Mouse (Mus musculus): ENCODE measurements around the gene Clasp2. TPM values are rescaled to one million over a fixed set of nuclear protein-coding genes. Genes with fewer than 3 reads are reported as not detected.
A peak's percentile ranks its signal among the peaks of the same experiment; 100 is the strongest.
"Not testable (repeated sequence)": the region's sequence is repeated elsewhere in the genome, so short reads cannot be mapped to it uniquely, and the experiment has no call there.

Clasp2 gene
- total RNA-seq (2014; fragmentation: Nextera tagmentation) (50.6 and 51.6 TPM in 2 replicates), total RNA-seq (2017) (41.2 and 47.5 TPM in 2 replicates)

DNA sequence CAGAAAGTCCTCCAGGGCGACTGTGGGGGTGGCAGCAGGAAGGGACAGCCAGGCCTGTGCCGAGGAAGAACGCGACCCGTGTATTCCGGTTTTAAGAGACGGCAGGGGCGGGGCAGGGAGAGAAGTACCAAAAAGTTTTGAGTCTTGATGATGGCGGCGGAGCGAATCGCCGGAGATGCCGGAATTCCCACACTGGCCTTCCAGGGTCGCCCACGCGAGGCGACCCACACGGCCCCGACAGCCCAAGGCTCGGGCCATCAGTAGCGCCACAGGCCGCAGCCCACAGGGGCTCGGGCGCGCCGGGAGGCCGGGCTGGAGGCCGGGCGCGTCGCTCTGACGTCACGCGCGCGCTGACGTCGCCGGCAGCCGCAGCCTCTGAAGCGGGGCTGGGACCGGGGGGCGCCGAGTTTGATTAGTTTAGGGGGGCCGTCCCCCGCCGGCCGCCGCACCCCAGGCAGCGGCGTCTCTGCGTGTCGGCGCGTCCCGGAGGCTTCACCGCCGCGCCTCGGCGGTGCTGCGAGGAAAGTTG, at the start of gene Clasp2:
Clasp2 (plus strand) TSS at position 366 of the 529 bp plus-strand sequence.
- peak; percentile 66 for ATAC-seq (replicated peaks; ENCODE audit: low FRiP score, low TSS enrichment, poor library complexity, severe bottlenecking)

DNA sequence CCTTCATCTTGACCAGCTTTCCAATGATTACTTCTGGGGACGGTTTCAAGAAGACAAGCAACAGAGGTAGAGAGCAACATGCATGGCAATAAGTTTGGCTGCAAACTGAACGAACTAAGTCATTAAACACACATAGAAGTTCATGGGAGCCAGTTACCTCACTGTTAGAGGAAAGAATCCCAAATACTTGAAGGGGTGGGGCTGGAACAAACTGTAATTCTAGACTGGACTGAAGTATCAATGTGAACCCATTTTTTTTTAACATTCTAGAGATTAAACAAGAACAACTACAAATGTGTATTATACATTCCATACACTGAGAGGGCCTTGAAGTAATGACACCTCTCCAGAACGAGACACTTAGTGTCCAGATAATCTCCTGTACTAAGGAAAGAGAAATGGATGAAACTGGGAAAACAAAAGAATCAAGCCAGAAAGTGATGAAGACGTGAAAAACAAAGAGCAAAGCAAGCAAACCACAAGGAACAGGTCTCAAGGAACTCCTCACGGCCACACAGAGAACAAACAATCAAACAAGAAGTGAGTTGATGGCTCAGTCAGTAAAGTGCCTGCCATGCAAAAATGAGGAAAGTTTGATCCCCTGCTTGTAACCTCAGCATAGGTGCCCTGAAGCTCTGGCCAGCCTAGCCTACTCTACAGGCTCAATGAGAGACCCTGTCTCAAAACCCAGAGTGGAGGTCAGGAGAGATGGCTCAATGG, 39.7 kb upstream of the Clasp2 start:
- no peak for ATAC-seq (replicated peaks; ENCODE audit: low FRiP score, low TSS enrichment, poor library complexity, severe bottlenecking)

DNA sequence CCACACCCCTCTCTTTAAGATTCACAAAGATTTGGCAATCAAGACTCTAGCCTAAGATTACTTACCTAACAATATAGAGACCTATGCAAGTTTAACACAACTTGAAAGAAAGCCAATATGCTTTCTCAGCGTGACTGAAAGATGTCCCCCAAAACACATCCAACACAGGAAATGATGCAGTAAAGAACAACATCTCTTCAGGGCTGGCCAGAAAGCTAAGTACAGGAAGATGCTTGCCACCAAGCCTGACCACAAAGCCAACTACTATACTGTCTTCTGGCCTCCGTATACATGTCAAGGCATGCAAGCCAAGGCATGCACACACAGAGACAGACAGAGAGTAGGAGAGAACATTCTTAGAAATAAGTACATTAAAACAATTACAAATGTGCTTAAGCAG, 35.2 kb upstream of the Clasp2 start:
- ATAC-seq (replicated peaks; ENCODE audit: low FRiP score, low TSS enrichment, poor library complexity, severe bottlenecking), result no peak

DNA sequence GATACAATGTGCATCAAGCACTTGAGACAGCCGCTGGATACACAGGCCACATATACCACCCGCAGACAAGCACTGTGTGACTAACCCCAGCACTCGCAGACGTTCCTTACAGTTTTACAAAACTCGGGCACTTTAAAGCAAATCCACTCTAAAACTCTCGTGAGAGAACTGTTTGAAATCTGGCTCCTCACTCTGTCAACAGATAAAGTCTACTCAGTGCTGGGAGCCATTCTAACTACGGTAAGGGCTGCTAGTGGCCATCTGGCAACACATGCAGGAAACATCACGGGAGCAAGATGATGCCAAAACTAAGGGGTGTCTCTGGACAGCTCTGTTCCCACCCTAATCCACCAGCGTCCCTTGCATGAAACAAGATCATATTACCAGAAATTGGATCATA, 34.4 kb upstream of the Clasp2 start:
- peak; percentile 38; the same call in 1 of the 2 replicates for ATAC-seq (replicated peaks; ENCODE audit: low FRiP score, low TSS enrichment, poor library complexity, severe bottlenecking)

DNA sequence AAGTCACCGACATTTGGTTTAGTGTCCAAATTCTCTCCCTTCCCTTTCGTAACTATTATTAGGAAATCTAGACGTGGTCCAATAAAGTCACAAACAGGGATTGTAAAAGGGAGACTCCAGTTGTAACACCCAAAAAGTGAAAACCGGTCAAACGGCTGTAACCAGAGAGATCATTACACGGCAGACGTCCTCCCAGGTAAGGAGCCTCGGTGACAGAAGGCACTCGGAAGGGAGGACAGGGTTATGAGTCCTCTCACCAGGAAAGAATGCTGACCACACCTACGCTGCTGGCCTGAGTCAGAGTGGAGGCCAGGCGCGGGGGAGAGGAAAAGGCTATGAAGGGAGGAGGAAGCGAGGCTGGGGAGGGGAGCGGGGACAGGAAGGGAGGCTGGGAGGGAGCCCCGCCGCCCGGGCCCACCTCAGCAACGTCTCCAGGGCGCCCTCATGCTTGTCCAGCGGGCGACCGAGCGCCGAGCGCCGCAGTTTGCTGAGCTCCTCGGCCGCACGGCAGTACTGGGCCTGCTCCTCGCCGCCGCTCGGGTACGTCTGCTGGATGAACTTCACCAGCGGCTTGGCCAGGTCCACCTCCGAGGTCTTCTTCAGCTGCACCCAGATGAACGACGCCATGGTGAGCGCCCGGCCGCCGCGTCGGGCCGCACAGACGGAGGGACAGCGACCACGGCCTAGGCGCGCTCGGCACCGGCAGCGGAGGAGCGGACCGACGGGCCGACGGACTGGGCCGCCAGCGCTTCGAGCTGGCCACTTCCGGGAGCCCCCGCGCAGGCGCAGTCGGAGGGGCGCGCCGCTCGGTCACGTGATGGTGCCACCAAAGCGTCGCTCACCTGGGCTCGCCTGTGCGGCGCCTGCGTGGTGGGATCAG, 33.6 kb upstream of the Clasp2 start, which contains the start of gene Pdcd6ip:
Pdcd6ip (minus strand) TSS at position 779 of the 880 bp plus-strand sequence.
- ATAC-seq (replicated peaks; ENCODE audit: low FRiP score, low TSS enrichment, poor library complexity, severe bottlenecking), result peak; percentile 64

DNA sequence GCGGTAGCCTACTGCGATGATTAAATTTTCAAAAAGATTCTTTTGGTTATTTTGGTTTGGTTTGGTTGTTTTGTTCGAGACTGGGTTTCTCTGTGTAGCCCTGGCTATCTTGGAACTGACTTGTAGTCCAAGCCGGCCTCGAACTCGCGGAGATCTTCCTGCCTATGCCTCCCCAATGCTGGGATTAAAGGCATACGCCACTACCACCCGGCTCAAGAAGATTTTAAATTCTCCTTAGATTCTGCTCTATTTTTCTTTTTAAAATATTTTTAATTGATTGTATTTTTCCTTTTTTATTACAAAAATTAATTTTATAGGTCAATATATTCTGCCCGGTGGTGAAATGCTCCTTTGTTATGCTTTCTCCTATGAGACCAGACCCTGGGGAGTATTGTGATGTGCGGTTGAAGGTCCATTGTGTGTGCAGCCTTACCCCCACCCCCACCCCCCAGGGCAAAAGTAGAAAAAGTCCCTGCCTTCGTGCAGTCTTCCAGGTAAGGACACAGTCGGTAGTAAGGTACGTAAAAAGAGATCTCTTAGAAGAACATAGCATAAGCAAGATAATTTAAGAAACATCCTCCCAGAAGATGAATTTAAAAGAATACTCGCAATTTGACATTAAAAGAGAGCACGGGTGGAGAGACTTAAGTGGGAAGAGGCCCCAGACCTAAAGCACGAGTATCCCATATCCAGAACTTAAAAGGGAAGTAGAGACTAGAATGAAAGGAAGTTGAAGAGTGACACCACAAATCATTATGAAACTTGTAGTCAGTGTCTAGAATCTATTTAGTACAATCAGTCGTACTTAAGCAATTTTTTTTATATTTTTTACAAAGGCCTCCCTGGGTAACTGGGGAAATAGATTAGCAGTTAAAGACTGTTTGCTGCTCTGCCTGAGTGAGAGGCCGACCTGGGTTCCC, 32.7 kb upstream of the Clasp2 start:
- no peak for ATAC-seq (replicated peaks; ENCODE audit: low FRiP score, low TSS enrichment, poor library complexity, severe bottlenecking)

DNA sequence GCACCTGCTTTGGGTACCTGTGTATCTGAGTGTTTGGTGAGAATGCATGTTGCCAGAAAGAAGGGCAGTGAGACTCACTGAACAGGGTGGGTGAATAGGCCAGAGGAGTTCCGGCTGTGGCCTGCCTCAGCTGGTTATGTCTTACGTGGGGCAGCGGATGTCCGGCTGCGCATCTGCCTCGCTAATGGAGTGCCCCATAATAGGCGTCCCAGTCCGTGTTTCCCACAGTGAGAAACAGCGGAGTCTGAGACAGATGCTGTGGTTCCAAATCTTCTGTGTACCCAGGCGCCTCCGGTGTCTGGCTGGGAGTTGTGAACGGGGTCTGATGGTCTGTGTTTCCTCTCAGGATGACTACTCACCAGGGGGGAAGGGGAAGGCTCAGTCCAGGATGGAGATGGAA, 30.4 kb upstream of the Clasp2 start:
- ATAC-seq (replicated peaks; ENCODE audit: low FRiP score, low TSS enrichment, poor library complexity, severe bottlenecking), result no peak

DNA sequence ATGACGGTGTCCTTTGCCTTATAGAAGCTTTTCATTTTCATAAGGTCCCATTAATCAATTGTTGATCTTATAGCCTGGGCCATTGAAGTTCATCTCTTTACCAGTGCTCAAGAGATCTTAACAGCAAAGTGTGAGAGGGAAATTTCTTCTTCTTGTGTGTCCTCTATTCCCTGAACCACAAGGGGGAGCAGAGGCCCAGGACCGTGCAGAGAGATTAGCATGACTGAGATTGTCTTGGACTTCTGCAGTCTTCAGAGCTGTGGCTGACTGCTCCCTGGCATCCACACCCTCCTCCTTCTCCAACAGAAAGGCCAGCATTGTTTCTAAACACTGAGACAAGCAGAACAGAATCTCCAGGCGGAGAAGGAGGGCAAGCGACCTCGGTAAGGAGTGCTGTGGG, 22.2 kb upstream of the Clasp2 start:
- ATAC-seq (replicated peaks; ENCODE audit: low FRiP score, low TSS enrichment, poor library complexity, severe bottlenecking), result peak; percentile 72

DNA sequence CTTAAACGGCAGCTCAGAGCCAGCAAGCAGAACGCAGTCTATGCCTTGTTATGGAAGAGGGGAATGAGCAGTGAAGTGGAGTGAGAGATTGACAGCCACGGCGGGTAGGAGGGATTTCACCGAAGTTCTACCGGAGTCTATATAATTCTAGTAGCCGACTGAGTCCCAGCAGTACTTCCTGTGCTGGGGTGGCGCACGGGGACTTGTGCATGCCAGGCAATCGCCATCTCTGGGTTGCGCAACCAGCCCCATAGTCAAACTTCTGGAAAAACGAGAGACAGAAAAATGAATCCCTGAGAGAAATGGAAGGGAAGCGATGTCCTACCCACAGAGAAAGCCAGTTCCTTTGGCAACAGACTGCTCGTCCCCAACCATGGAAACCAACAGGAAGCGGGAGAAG, 16.6 kb upstream of the Clasp2 start:
- no peak for ATAC-seq (replicated peaks; ENCODE audit: low FRiP score, low TSS enrichment, poor library complexity, severe bottlenecking)

DNA sequence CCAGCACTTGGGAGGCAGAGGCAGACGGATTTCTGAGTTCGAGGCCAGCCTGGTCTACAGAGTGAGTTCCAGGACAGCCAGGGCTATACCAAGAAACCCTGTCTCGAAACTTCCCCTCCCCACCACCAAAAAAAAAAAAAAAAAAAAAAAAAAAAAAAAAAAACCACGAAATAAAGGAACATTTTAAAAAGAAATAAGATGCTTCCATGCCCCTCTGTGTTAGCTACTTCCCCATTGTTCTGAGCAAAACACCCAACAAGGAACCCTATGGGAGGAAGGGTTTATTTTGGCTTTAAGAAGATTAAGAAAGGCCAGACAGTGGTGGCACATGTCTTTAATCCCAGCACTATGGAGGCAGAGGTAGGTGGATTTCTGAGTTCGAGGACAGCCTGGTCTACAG, 15.7 kb upstream of the Clasp2 start:
- ATAC-seq (replicated peaks; ENCODE audit: low FRiP score, low TSS enrichment, poor library complexity, severe bottlenecking), result not testable (repeated sequence)

DNA sequence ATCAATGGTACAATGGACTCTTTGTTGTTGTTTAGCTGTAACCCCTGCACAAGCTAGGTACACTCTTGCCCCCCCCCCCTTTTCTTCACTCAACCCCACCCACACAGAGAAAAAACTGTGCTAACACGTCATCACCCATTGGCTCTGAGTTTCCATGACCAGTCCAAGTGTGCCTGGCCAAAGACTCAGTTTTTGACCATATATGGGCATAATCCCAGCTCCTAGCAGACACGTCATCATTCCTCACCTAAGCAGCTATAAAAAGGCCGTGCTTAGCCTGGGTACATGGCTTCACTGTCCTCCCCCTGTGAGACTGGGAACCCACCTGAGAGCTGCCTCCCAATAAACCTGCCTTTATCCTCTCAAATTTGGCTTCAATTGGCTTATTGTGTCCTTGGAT, 15.1 kb upstream of the Clasp2 start:
- no peak for ATAC-seq (replicated peaks; ENCODE audit: low FRiP score, low TSS enrichment, poor library complexity, severe bottlenecking)

DNA sequence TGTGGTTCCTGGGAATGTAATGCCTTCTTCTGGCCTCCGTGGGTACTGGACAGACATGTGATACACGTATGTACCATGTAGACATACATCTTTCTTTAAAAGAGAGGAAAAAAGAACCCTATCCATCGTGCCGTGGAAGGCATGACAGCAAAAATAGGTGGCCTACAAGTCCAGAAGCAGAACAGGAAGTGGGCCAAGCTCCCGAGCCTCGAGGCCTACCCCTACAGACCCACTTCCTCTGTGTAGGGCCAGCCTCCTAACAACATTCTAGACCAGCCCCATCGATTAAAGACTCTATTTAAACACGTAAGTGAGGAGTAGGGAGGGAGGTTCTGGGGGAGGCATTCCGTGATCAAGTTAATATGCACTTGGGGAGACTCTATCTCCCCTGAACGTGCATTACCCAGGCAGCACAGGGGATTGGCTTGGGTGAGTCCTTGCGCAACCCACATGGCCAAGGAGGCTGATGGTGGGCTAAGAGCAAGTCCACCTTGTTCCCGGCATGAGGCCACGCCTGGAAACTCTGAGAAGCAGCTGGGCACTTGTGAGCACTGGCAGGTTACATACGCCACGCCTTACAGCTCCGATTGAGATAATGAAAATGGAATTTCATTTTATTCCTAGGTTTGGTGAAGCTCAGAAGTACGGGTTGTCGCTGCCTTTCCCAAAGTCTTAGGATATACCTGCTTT, 14.1 kb upstream of the Clasp2 start:
- no peak for ATAC-seq (replicated peaks; ENCODE audit: low FRiP score, low TSS enrichment, poor library complexity, severe bottlenecking)

DNA sequence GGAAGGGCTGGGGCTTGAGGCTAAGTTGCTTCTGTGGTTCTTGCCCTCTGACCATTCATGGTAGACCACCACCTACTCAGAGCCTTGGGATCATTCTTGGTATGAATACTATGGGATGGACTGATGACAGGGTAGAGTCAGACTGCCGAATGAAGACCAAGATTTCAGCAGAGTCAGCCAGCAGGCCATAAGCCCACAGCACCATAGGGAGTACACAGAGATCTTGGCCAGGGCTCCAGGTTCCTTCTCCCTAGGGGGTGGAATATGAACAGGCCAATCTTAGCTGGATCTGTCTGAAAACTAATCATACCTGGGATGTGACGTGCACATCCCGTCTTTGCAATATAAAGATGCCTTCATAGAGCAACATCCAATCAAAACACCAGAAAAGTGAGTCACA, 9.7 kb upstream of the Clasp2 start:
- ATAC-seq (replicated peaks; ENCODE audit: low FRiP score, low TSS enrichment, poor library complexity, severe bottlenecking), result no peak

DNA sequence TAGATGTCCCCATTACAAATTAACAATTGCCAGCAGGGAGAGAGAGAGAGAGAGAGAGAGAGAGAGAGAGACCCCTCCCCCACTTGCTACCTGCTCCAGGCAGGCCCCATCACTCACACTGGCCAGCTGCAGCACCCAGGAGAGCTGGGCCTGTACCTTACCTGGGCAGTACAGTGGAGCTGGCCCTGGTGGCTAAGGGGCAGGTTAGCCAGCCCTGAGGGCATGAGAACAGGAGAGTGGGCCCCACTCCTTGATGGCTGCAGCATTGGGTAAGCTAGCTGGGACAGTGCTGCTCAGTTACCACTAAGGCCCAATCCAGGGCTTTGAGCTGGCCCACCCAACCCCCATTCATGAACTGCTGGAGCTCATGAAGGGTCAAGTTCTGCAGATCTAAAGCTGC, 5.4 kb upstream of the Clasp2 start:
- ATAC-seq (replicated peaks; ENCODE audit: low FRiP score, low TSS enrichment, poor library complexity, severe bottlenecking), result no peak

DNA sequence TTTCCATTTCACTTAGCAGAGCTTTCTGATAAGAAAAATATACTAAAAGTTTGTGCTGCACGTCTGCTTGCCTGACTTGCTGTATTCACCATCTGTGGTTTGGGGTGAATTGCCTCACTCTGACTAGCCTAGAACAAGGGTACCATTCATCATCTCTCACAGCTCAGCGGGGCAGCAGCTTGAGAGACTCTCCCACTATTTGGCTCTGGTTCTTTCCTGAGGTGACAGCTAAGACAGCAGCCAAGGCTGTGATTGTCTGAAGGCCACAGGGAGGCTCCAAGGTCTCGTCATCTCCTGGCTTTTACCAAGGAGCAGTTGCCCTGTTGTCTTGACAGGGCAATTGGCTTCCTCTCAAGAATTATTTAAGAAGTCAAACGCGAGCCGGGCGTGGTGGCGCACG, 3.3 kb upstream of the Clasp2 start:
- no peak for ATAC-seq (replicated peaks; ENCODE audit: low FRiP score, low TSS enrichment, poor library complexity, severe bottlenecking)

DNA sequence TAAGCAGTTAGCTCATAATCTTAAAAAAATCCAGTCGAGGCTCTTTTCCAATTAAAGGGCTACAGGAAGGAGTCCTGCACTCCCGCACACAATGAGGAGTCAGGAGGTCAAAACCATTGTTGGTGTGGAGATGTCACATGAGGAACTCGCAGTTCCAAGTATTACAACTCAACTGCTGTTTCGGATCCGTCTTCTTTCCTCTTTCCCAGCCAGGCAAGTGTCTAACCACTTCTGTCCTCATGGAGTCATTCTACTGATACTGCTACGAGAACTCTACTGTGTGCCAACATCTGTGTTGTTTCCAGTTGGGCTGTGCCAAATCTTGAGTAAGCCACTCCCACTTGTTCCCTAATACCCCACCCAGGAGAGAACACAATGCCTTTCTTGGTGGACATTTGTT, 2.3 kb upstream of the Clasp2 start:
- no peak for ATAC-seq (replicated peaks; ENCODE audit: low FRiP score, low TSS enrichment, poor library complexity, severe bottlenecking)

DNA sequence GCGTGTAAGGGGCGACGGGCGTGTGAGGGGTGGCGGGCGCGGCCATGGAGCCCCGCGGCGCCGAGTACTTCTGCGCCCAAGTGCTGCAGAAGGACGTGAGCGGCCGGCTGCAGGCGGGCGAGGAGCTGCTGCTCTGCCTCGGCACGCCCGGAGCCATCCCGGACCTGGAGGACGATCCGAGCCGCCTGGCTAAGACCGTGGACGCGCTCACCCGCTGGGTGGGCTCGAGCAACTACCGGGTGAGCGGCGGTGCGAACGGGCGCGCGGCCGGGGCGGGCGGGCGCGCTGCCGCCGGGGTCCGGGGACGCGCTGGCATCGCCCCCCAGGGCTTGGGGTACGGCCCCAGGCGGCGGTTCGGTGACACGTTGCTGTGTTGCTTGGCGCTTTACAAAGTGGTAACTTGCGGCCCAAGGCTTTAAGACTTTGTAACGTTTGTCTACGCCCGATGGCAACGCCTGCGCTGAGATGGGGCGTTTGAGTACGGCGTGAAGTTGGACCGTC, 414 bp downstream of the Clasp2 start:
- ATAC-seq (replicated peaks; ENCODE audit: low FRiP score, low TSS enrichment, poor library complexity, severe bottlenecking), result peak; percentile 51

DNA sequence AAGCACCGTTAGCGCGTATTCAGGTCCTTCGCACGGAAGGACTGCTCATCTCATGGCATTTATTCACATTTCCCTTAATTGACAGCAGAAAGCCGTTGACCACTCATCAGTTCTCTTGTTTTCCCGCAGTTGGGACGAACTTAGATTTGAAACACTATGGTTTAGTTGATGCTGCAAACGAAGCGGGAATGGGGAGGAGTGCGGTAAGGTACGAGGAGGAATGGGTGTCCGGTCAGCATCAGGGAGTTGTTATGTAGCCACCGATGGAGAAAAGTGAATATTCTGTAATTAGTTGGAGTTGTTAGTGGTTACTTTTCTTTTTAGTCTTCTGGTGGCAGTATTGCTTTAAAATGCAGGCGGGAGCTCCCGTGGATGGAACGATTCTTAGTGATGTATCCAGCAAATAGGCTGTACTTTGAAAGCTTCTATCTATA, 1.1 kb downstream of the Clasp2 start:
- 0 out of 2 replicates have a peak, but pooled peaks have one; percentile 9 for ATAC-seq (replicated peaks; ENCODE audit: low FRiP score, low TSS enrichment, poor library complexity, severe bottlenecking)
